Mouse (Mus musculus): ENCODE results near the gene Nek6.

- TF ChIP-seq CTCF (conservative IDR thresholded peaks at IDR 0.05; ENCODE audit: low read length) = no peak
- no peak for TF ChIP-seq NANOG (IDR thresholded peaks at IDR 0.05; ENCODE audit: borderline replicate concordance, low read length)
Measured at GRCm38 (mm10) chr2:38509004-38509719, 2.3 kb upstream of the Nek6 start.
